Mouse (Mus musculus) layer of hippocampus, adult 2 months (tissue): Measurements from ENCODE around the gene Erich2. TPM values are rescaled to one million over a fixed set of nuclear protein-coding genes. Genes with fewer than 3 reads are reported as not detected.
"Not testable (repeated sequence)": the region's sequence is repeated elsewhere in the genome, so short reads cannot be mapped to it uniquely, and the experiment has no call there.

ENCODE experiments used
- DNase-seq, 2 experiments: peaks; one replicate each; pipeline ENCODE4 v3.0.0; 2022; ENCODE audit warnings: low spot score in 2 of 2
- H3K27ac ChIP-seq: fragments of 200-600 bp; 2 replicates; pipeline ENCODE4 v1.8.1; 2022
- H3K4me3 ChIP-seq: fragments of 200-600 bp; 2 replicates; pipeline ENCODE4 v1.8.1; 2022; ENCODE audit warnings: mild to moderate bottlenecking
- CTCF ChIP-seq: fragments of 200-600 bp; conservative IDR thresholded peaks from 2 replicates; pipeline ENCODE4 v1.8.1; 2022; ENCODE audit warnings: antibody characterized with exemption, mild to moderate bottlenecking, moderate library complexity
- long read RNA-seq, 2 experiments: library from polyadenylated mRNA; stranded (forward); transcript quantifications; one replicate each; pipeline ENCODE4 v2.0.0; 2021; ENCODE audit warnings: borderline mapping rate in 2 of 2
- total RNA-seq, 2 experiments: library from RNA; stranded (reverse); gene quantifications; 2 replicates each; pipeline ENCODE4 v1.2.3; 2021

Erich2 gene
- total RNA-seq, result under 1 TPM in 1 of 2 experiments, not detected in 1; 0.39 TPM
- long read RNA-seq, experiment 1, result 0 reads
- long read RNA-seq, experiment 2, result 0 reads

GRCm38 (mm10) chr2:70508496-70508895 lies at the start of gene Erich2:
Gene Erich2 (plus strand): TSS chr2:70508819.
- no peak for TF ChIP-seq CTCF
- no peak for DNase-seq
- H3K4me3 ChIP-seq, result peak within 1 kb of the TSS; percentile 62
- H3K27ac ChIP-seq, result no peak within 1 kb of the TSS

DNA sequence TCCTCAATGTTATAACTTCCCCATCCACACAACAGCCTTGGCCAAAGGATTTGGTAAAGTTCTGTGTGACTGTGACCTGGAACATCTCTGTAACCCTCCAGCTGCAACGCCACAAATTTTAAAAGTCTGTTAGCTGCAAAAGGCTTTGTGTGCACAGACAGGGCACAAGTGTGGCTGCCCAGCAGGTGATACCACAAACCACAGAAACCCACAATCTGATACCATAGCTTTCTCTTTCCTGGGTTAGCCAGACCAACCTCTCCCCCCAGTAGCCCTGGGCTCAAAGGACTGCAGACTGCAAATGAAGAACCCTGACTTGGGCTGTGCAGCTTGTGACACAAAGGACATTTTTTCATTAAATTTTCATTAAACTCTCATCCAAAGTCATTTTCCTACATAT lies 45.0 kb upstream of the Erich2 start:
- DNase-seq, result no peak
- H3K27ac ChIP-seq, result no peak overlapping the region
- no peak for TF ChIP-seq CTCF
- no peak overlapping the region for H3K4me3 ChIP-seq

DNA sequence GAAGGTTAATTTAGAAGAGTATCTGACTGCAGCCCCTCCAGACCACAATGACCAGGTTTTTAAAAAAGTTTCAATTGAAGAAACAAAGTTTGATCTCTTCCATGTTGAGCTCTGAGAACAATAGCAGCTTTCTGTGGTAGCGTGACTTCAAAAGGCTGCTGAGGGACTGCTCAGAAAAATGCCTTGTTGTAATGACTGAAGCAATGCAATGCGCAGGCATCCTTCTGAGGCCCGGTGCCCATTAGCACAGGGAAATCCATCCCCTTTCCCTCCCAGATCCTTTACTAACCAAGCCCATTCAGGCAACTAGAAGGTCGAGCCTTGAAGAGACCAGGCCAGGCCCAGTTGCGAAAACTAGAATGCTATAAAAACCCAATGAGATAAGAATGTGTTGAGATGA lies 37.5 kb upstream of the Erich2 start:
- no peak for DNase-seq
- TF ChIP-seq CTCF, result no peak

DNA sequence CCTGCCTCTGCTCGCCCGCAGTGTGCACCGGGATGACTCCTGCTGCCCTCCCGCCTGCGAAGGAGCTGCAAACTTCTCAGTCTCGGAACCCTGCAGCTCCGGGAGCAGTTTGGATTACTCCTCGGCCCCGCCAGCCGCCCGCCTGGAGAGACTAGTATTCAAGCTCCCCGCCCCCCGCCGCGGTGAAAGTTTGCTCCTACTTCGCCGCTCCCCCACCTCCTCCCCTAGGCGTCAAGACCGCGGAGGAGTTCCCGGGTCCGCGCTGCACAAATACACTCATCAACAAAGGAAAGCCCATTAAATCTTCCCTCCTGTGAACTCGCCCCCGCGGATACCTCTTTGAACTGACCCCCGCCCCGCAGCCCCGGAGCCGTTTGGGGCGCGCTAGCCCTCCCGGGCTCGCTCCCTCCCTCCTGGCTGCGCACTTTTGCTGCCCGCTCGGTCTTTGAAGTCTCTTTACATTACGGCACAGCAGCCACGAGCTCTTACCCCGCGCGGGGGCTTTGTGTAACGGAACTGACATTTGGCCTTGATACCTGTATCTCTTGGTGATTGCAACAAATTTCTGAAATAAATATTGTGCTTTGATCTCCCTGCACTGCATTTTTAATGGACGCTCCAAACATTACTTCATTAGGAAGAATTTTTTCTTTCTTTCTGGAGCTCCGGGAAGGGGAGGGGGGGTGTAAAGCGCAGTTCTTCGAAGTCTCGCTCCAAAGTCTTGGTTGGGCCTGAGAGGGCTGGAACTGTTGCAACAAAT lies 36.6 kb upstream of the Erich2 start:
- Histone ChIP-seq H3K27ac (no peak overlapping the region), H3K4me3 (peak overlapping the region; percentile 45)
- DNase-seq, result no peak
- TF ChIP-seq CTCF, result no peak

More for the DNA sequence above, 37.5 kb upstream of the Erich2 start:
- Histone ChIP-seq H3K4me3 (no peak overlapping the region), H3K27ac (no peak overlapping the region)

GRCm38 (mm10) chr2:70497715-70498318 lies 10.8 kb upstream of the Erich2 start:
- Histone ChIP-seq H3K4me3 (no peak overlapping the region), H3K27ac (no peak overlapping the region)
- no peak for TF ChIP-seq CTCF
- DNase-seq, result no peak

GRCm38 (mm10) chr2:70503436-70503835 lies 5.2 kb upstream of the Erich2 start:
- TF ChIP-seq CTCF, result no peak
- DNase-seq, result no peak
- Histone ChIP-seq H3K4me3 (no peak overlapping the region), H3K27ac (no peak overlapping the region)

DNA sequence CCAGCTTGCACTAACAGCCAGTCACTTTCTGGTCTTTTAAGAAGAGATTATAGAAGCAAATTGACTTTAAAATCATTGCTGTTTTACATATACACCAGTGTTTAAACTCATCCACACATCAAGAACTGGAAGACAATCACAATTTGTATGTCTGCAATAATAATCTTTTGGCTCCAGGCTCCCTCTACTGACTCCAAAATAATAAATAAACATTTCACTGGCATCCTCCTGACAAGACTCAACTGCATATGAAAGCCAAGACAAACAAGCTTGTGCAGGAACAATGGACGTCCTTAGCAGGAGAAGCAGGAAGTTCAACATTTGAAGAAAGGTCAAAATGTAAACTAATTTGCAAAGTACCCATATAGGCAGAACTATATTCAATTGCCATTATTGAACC lies 3.4 kb upstream of the Erich2 start:
- Histone ChIP-seq H3K27ac (no peak overlapping the region), H3K4me3 (no peak overlapping the region)
- TF ChIP-seq CTCF, result peak; percentile 59
- no peak for DNase-seq

- no peak overlapping the region for H3K27ac ChIP-seq
- DNase-seq, result no peak
- no peak for TF ChIP-seq CTCF
- no peak overlapping the region for H3K4me3 ChIP-seq
These were observed 2.7 kb upstream of the Erich2 start for GRCm38 (mm10) chr2:70505896-70506295.

GRCm38 (mm10) chr2:70506372-70506771 lies 2.2 kb upstream of the Erich2 start:
- H3K27ac ChIP-seq, result no peak overlapping the region
- TF ChIP-seq CTCF, result no peak
- DNase-seq, result no peak
- H3K4me3 ChIP-seq, result no peak overlapping the region

GRCm38 (mm10) chr2:70509021-70509632 lies 508 bp downstream of the Erich2 start:
- DNase-seq, result peak; percentile 23 to 46
- Histone ChIP-seq H3K4me3 (peak overlapping the region; percentile 62), H3K27ac (no peak overlapping the region)
- peak; percentile 68 for TF ChIP-seq CTCF

DNA sequence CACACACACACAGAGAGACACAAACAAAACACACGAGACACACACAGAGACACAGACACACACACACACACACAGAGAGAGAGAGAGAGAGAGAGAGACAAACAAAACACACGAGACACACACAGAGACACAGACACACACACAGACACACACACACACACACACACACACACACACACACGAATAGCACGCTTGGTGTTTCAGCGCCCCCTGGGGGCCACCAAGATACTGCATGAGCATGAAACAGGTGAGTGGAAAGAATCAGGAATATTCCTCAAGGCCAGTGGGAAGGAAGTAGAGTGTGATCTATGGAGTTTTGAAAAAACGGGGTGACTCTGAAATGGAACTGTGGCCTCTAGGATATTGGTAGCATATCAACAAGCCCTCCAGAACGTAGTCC lies 29.7 kb downstream of the Erich2 start:
- peak; percentile 67 for TF ChIP-seq CTCF
- not testable (repeated sequence) for H3K4me3 ChIP-seq, H3K27ac ChIP-seq
- peak in 1 of 2 experiments; percentile 46 for DNase-seq

GRCm38 (mm10) chr2:70550671-70551070 lies 42.1 kb downstream of the Erich2 start:
- Histone ChIP-seq H3K27ac (no peak overlapping the region), H3K4me3 (no peak overlapping the region)
- no peak for DNase-seq
- no peak for TF ChIP-seq CTCF

DNA sequence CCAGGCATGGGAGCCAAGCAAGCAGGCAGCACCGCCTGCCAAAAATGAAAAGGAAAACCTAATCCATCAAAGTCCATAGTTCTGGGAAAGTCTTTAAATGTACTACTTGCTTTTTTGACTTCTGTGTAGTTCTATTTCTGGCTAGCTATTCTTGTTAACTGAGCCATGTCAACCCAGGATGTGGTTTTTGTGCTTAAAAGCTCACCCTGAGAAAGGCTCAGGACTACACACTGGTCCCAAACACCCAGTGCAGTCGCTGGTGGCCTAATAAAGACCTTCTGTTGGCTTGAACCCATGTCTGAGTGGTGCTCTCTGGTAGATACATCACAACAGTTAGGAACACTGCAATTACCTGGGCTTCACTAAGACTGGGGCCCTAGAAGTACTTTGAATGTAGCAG lies 42.8 kb downstream of the Erich2 start:
- Histone ChIP-seq H3K4me3 (no peak overlapping the region), H3K27ac (no peak overlapping the region)
- TF ChIP-seq CTCF, result no peak
- no peak for DNase-seq

DNA sequence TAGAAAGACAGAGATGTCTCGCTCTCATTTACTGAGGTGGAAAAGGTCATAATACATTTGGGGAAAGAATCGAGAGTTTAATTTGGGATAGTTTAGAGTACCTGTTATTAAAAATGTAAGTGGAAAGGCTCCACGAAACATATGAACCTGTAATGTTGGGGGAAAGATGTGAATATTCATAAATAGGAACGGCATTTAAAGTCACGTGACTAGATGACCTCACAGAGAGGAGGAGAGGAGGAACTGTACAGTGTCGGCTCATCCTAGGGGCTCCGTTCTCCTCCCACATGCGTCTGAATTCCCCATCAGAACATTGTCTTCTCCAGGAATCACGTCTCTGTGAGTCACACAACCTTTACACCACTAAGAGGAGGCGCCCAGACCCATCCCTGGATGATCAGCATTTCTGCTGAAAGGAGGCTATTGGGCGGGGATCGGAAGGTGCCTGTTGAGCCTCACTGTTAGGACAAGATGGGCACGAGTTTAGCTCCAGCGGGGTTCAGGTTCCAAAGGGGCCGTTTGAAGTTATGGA lies 43.5 kb downstream of the Erich2 start:
- H3K4me3 ChIP-seq, result no peak overlapping the region
- no peak for TF ChIP-seq CTCF
- no peak for DNase-seq
- no peak overlapping the region for H3K27ac ChIP-seq
